Mouse (Mus musculus): ENCODE data around the gene Spata13. TPM values are rescaled to one million over a fixed set of nuclear protein-coding genes. Genes with fewer than 3 reads are reported as not detected.

Spata13 gene
- 10 to 100 TPM; 65.4 to 72.2 TPM for total RNA-seq (2023)

GRCm38 (mm10) chr14:60633961-60634864, at the start of gene Spata13:
Spata13 (plus strand) TSS chr14:60634001.

GRCm38 (mm10) chr14:60767884-60768283, 134.1 kb downstream of the Spata13 start, which contains the start of gene C1qtnf9:
C1qtnf9 (plus strand) TSS chr14:60768134.

GRCm38 (mm10) chr14:60784427-60785315, 150.9 kb downstream of the Spata13 start, which contains the start of gene Mipep:
Mipep (plus strand) TSS chr14:60784573.

Other genes starting within 250 kb of the Spata13 start
- under 1 TPM; 0.29 to 0.30 TPM for gene C1qtnf9, start 134.1 kb downstream of the Spata13 start, total RNA-seq (2023)
- 10 to 100 TPM; 15.2 to 15.6 TPM for gene Mipep, start 150.6 kb downstream of the Spata13 start, total RNA-seq (2023)

Measured in B cell, adult 67 days (primary cell).